Mouse (Mus musculus) erythroblast, adult 5-6 weeks (primary cell): Measurements from ENCODE around the gene Ccdc107. TPM values are rescaled to one million over a fixed set of nuclear protein-coding genes. Genes with fewer than 3 reads are reported as not detected.

Experiments
- total RNA-seq, 2 experiments: library from RNA; stranded (forward) in 1 of 2; stranded (reverse) in 1 of 2; fragments of 150-400 nt in 1 of 2; fragments of 200-764, 138-1000 nt in 1 of 2; gene quantifications; 2 replicates each; pipeline versions ENCODE4 v1.2.3 to v1.2.4; 2015 to 2017; ENCODE audit warnings: low replicate concordance in 2 of 2

Gene Ccdc107
- total RNA-seq, 2 experiments from 2014 or later = 4.6 to 5.2 TPM

Other genes with a start within 250 kb of the Ccdc107 start
- not detected in 2 replicates for gene Atp8b5, start 225.7 kb upstream of the Ccdc107 start, total RNA-seq (2015; ENCODE audit: low replicate concordance)
- gene Atp8b5, start 225.7 kb upstream of the Ccdc107 start, total RNA-seq (2017; ENCODE audit: low replicate concordance) = 2.0 TPM in 1 of 2 replicates, not detected in the other
- gene Rusc2, start 110.9 kb upstream of the Ccdc107 start, total RNA-seq (2015; ENCODE audit: low replicate concordance) = 0.63 TPM in 1 of 2 replicates, not detected in the other
- 0.17 TPM in 1 of 2 replicates, not detected in the other for gene Rusc2, start 110.9 kb upstream of the Ccdc107 start, total RNA-seq (2017; ENCODE audit: low replicate concordance)
- not detected in 2 replicates for gene Fam166b, start 63.8 kb upstream of the Ccdc107 start, total RNA-seq (2015; ENCODE audit: low replicate concordance)
- not detected in 2 replicates for gene Fam166b, start 63.8 kb upstream of the Ccdc107 start, total RNA-seq (2017; ENCODE audit: low replicate concordance)
- 1.7 and 2.3 TPM in 2 replicates for gene Tesk1, start 51.0 kb upstream of the Ccdc107 start, total RNA-seq (2015; ENCODE audit: low replicate concordance)
- gene Tesk1, start 51.0 kb upstream of the Ccdc107 start, total RNA-seq (2017; ENCODE audit: low replicate concordance) = 0.98 and 1.5 TPM in 2 replicates
- 2.1 and 2.3 TPM in 2 replicates for gene Cd72, start 38.3 kb upstream of the Ccdc107 start, total RNA-seq (2015; ENCODE audit: low replicate concordance)
- 0.43 and 7.9 TPM in 2 replicates for gene Cd72, start 38.3 kb upstream of the Ccdc107 start, total RNA-seq (2017; ENCODE audit: low replicate concordance)
- gene Sit1, start 9.2 kb upstream of the Ccdc107 start, total RNA-seq (2015; ENCODE audit: low replicate concordance) = not detected in 2 replicates
- gene Sit1, start 9.2 kb upstream of the Ccdc107 start, total RNA-seq (2017; ENCODE audit: low replicate concordance) = not detected in 2 replicates
- 22.4 and 40.9 TPM in 2 replicates for gene Arhgef39, start 6.8 kb downstream of the Ccdc107 start, total RNA-seq (2015; ENCODE audit: low replicate concordance)
- 18.0 and 29.2 TPM in 2 replicates for gene Arhgef39, start 6.8 kb downstream of the Ccdc107 start, total RNA-seq (2017; ENCODE audit: low replicate concordance)
- 0.63 TPM in 1 of 2 replicates, not detected in the other for gene Car9, start 14.1 kb downstream of the Ccdc107 start, total RNA-seq (2015; ENCODE audit: low replicate concordance)
- 0.56 and 0.77 TPM in 2 replicates for gene Car9, start 14.1 kb downstream of the Ccdc107 start, total RNA-seq (2017; ENCODE audit: low replicate concordance)
- not detected in 2 replicates for gene Tpm2, start 30.9 kb downstream of the Ccdc107 start, total RNA-seq (2015; ENCODE audit: low replicate concordance)
- gene Tpm2, start 30.9 kb downstream of the Ccdc107 start, total RNA-seq (2017; ENCODE audit: low replicate concordance) = 3.3 and 4.9 TPM in 2 replicates
- 1.7 and 6.7 TPM in 2 replicates for gene Creb3, start 69.4 kb downstream of the Ccdc107 start, total RNA-seq (2015; ENCODE audit: low replicate concordance)
- gene Creb3, start 69.4 kb downstream of the Ccdc107 start, total RNA-seq (2017; ENCODE audit: low replicate concordance) = 35.8 and 52.6 TPM in 2 replicates
- 47.8 and 86.3 TPM in 2 replicates for gene Tln1, start 69.8 kb downstream of the Ccdc107 start, total RNA-seq (2015; ENCODE audit: low replicate concordance)
- 197 and 262 TPM in 2 replicates for gene Tln1, start 69.8 kb downstream of the Ccdc107 start, total RNA-seq (2017; ENCODE audit: low replicate concordance)
- gene Rgp1, start 85.8 kb downstream of the Ccdc107 start, total RNA-seq (2015; ENCODE audit: low replicate concordance) = 8.6 and 10.6 TPM in 2 replicates
- gene Rgp1, start 85.8 kb downstream of the Ccdc107 start, total RNA-seq (2017; ENCODE audit: low replicate concordance) = 5.7 and 8.9 TPM in 2 replicates
- 4.2 and 7.3 TPM in 2 replicates for gene Gba2, start 86.0 kb downstream of the Ccdc107 start, total RNA-seq (2015; ENCODE audit: low replicate concordance)
- 7.4 and 12.0 TPM in 2 replicates for gene Gba2, start 86.0 kb downstream of the Ccdc107 start, total RNA-seq (2017; ENCODE audit: low replicate concordance)
- not detected in 2 replicates for gene Msmp, start 91.6 kb downstream of the Ccdc107 start, total RNA-seq (2015; ENCODE audit: low replicate concordance)
- not detected in 2 replicates for gene Msmp, start 91.6 kb downstream of the Ccdc107 start, total RNA-seq (2017; ENCODE audit: low replicate concordance)
- gene Npr2, start 139.0 kb downstream of the Ccdc107 start, total RNA-seq (2015; ENCODE audit: low replicate concordance) = not detected in 2 replicates
- gene Npr2, start 139.0 kb downstream of the Ccdc107 start, total RNA-seq (2017; ENCODE audit: low replicate concordance) = 1.9 TPM in 1 of 2 replicates, not detected in the other
- gene Spag8, start 160.7 kb downstream of the Ccdc107 start, total RNA-seq (2015; ENCODE audit: low replicate concordance) = not detected in 2 replicates
- not detected in 2 replicates for gene Spag8, start 160.7 kb downstream of the Ccdc107 start, total RNA-seq (2017; ENCODE audit: low replicate concordance)
- gene Hint2, start 163.6 kb downstream of the Ccdc107 start, total RNA-seq (2015; ENCODE audit: low replicate concordance) = 2.9 and 9.6 TPM in 2 replicates
- gene Hint2, start 163.6 kb downstream of the Ccdc107 start, total RNA-seq (2017; ENCODE audit: low replicate concordance) = 13.6 and 18.1 TPM in 2 replicates
- 3.8 TPM in 1 of 2 replicates, not detected in the other for gene Tmem8b, start 176.1 kb downstream of the Ccdc107 start, total RNA-seq (2015; ENCODE audit: low replicate concordance)
- gene Tmem8b, start 176.1 kb downstream of the Ccdc107 start, total RNA-seq (2017; ENCODE audit: low replicate concordance) = 0.42 TPM in 1 of 2 replicates, not detected in the other
- not detected in 2 replicates for gene Fam221b, start 176.2 kb downstream of the Ccdc107 start, total RNA-seq (2015; ENCODE audit: low replicate concordance)
- gene Fam221b, start 176.2 kb downstream of the Ccdc107 start, total RNA-seq (2017; ENCODE audit: low replicate concordance) = 0.70 TPM in 1 of 2 replicates, not detected in the other
- not detected in 2 replicates for gene Olfr70, start 207.9 kb downstream of the Ccdc107 start, total RNA-seq (2015; ENCODE audit: low replicate concordance)
- gene Olfr70, start 207.9 kb downstream of the Ccdc107 start, total RNA-seq (2017; ENCODE audit: low replicate concordance) = 0.70 TPM in 1 of 2 replicates, not detected in the other
- gene Olfr71, start 217.4 kb downstream of the Ccdc107 start, total RNA-seq (2015; ENCODE audit: low replicate concordance) = not detected in 2 replicates
- not detected in 2 replicates for gene Olfr71, start 217.4 kb downstream of the Ccdc107 start, total RNA-seq (2017; ENCODE audit: low replicate concordance)
- not detected in 2 replicates for gene Hrct1, start 234.3 kb downstream of the Ccdc107 start, total RNA-seq (2015; ENCODE audit: low replicate concordance)
- not detected in 2 replicates for gene Hrct1, start 234.3 kb downstream of the Ccdc107 start, total RNA-seq (2017; ENCODE audit: low replicate concordance)
- not detected in 2 replicates for gene Spaar, start 237.1 kb downstream of the Ccdc107 start, total RNA-seq (2015; ENCODE audit: low replicate concordance)
- not detected in 2 replicates for gene Spaar, start 237.1 kb downstream of the Ccdc107 start, total RNA-seq (2017; ENCODE audit: low replicate concordance)